Mouse (Mus musculus): ENCODE results near the gene Bhlhb9. TPM values are rescaled to one million over a fixed set of nuclear protein-coding genes. Genes with fewer than 3 reads are reported as not detected.

Gene Bhlhb9
- 20.1 TPM for polyA plus RNA-seq (2014; fragmentation: Illumina TruSeq; extraction: RNeasy Lipid Tissue Mini Kit (QIAGEN cat#74804); ENCODE audit: low read depth, low replicate concordance)

DNA sequence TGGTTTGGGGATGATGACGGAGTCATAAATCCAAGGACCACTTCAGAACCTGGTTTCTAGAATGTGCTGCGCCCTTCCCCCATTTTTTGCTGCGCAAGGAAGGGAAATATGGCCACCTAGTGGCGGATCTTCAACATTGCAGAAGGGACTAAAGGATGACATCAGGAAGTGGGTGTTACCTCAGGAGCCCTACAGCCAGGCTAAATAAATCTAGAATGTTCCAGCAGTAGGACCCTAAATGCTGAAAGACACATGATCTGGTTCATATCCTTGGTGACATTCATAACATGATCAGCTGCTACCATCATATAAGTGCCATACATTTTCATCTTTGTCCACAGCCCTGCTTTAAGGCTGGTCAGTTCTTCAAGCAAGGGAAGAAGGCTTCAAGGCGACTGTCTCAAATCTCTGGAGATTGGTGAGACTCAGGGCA is at the start of gene Bhlhb9:
Bhlhb9 (plus strand) TSS at position 383 of the 433 bp plus-strand sequence.

DNA sequence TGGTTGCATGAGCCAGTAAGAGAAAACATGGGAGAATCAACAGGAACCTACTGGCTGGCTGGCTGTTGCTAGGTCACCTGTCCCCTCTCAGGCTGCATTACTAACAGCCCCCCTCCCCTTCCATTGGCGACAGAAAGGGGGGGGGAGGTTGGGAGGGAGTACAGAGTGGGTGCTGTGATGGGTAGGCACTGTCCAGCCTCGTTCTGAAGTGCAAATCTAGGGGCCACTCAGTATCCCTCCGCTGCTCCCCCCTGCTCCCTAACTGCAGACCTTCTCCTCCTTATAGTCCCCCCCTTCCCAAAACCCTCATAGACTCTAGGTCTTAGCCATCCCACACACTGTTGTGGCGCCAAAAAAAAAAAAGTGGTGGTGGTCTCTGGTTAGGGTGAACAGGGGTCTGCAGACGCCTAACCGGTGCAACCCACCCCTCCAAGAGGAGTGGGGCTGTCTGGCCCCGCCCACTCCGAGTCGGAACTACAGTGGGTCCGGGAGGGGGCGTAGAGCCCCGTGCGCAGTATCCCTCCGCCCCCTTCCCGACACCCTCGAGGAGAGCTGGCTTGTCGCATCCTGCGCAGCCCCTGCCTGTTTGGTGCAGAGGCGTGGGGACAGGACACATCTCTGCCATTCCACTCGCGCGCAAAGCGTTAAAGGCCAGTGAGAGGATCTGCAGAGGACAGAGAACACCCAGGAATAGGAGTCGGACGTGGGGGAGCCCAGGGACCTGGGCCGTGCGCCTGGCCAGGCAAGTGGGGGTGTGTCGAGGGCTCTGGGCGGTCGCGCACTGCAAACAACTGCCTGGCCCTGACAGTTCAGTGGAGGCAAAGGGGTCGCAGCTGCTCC is 41.3 kb downstream of the Bhlhb9 start, which contains the start of gene Gprasp2:
Gprasp2 (plus strand) TSS at position 514 of the 840 bp plus-strand sequence.

Other genes with a start within 250 kb of the Bhlhb9 start
- 0.20 TPM for gene Nxf7, start 198.8 kb upstream of the Bhlhb9 start, polyA plus RNA-seq (2014; fragmentation: Illumina TruSeq; extraction: RNeasy Lipid Tissue Mini Kit (QIAGEN cat#74804); ENCODE audit: low read depth, low replicate concordance)
- 0.22 TPM for gene Prame, start 169.9 kb upstream of the Bhlhb9 start, polyA plus RNA-seq (2014; fragmentation: Illumina TruSeq; extraction: RNeasy Lipid Tissue Mini Kit (QIAGEN cat#74804); ENCODE audit: low read depth, low replicate concordance)
- 1.1 TPM for gene Tcp11x2, start 103.8 kb upstream of the Bhlhb9 start, polyA plus RNA-seq (2014; fragmentation: Illumina TruSeq; extraction: RNeasy Lipid Tissue Mini Kit (QIAGEN cat#74804); ENCODE audit: low read depth, low replicate concordance)
- 5.8 TPM for gene Tmsb15a, start 72.3 kb upstream of the Bhlhb9 start, polyA plus RNA-seq (2014; fragmentation: Illumina TruSeq; extraction: RNeasy Lipid Tissue Mini Kit (QIAGEN cat#74804); ENCODE audit: low read depth, low replicate concordance)
- 10.9 TPM for gene Armcx5, start 54.9 kb upstream of the Bhlhb9 start, polyA plus RNA-seq (2014; fragmentation: Illumina TruSeq; extraction: RNeasy Lipid Tissue Mini Kit (QIAGEN cat#74804); ENCODE audit: low read depth, low replicate concordance)
- gene Gprasp1, start 54.9 kb upstream of the Bhlhb9 start, polyA plus RNA-seq (2014; fragmentation: Illumina TruSeq; extraction: RNeasy Lipid Tissue Mini Kit (QIAGEN cat#74804); ENCODE audit: low read depth, low replicate concordance): 33.4 TPM
- gene Gprasp2, start 41.4 kb downstream of the Bhlhb9 start, polyA plus RNA-seq (2014; fragmentation: Illumina TruSeq; extraction: RNeasy Lipid Tissue Mini Kit (QIAGEN cat#74804); ENCODE audit: low read depth, low replicate concordance): 17.6 TPM
- gene Arxes2, start 196.2 kb downstream of the Bhlhb9 start, polyA plus RNA-seq (2014; fragmentation: Illumina TruSeq; extraction: RNeasy Lipid Tissue Mini Kit (QIAGEN cat#74804); ENCODE audit: low read depth, low replicate concordance): 70.2 TPM
- gene Arxes1, start 235.8 kb downstream of the Bhlhb9 start, polyA plus RNA-seq (2014; fragmentation: Illumina TruSeq; extraction: RNeasy Lipid Tissue Mini Kit (QIAGEN cat#74804); ENCODE audit: low read depth, low replicate concordance): 12.8 TPM